Mouse (Mus musculus) lung, adult 18-20 months (tissue): ENCODE measurements around the gene Drosha.
"Not testable (repeated sequence)": the region's sequence is repeated elsewhere in the genome, so short reads cannot be mapped to it uniquely, and the experiment has no call there.

ENCODE experiments used
- DNase-seq, 2 experiments: peaks; one replicate each; pipeline ENCODE4 v3.0.0; 2022; ENCODE audit warnings: mixed read lengths in 2 of 2

Gene Drosha

DNA sequence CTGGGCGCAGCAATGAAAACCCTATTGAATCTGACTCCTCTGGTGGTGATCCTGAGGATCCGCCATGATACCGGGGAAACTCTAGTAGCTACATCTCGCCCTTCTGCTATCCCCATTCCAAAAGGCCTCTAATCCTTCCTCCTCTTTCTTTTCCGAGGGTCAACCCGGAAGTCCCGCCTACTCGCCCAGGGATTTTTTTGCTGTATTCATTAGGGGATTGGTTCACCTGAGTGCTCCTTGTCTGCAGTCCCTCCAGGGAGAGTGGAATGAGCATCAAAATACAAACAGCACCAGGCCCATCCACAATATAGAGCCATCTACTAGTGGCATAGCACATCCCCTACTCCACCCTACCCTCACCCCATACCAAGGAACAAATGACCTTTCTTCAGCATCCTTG, 62.6 kb downstream of the Drosha start:
- DNase-seq, result no peak

DNA sequence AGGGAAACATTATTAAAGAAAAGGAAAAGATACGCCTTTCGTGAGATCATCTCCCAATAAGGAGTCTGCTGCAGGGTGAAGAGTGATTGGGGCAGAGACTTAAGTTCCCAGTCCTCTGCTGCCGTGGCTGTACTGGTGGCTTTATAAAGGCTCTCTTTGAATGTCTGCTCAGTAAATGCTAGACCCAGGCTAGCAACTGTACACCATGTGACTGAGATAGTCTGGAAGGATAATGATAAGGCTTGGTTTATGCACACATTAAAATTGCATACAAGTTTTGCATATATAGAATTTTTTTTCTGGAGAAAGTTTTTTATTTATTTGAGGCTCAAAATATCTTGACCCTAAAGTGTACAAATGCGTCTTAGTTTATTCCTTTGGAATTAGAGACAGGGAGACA, 63.7 kb downstream of the Drosha start:
- DNase-seq, result no peak

DNA sequence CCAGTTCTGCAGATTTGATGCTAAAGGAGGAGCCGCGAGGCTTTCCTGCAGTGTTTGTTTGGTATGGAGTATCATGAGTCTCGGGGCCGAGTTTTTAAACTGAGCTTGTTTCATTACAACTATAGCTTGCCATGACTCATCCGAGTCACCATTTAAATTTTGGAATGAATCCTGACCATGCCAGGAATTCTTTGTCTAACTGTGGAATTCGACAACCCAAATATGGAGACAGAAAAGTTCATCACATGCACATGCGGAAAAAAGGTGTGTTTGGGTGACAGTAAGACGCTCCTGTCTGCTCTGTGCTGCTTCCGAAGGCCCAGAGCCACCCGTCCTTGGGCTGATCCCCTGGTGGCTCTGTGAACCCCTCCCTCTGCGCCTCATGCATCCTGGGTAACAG, 65.3 kb downstream of the Drosha start:
- DNase-seq, result no peak

DNA sequence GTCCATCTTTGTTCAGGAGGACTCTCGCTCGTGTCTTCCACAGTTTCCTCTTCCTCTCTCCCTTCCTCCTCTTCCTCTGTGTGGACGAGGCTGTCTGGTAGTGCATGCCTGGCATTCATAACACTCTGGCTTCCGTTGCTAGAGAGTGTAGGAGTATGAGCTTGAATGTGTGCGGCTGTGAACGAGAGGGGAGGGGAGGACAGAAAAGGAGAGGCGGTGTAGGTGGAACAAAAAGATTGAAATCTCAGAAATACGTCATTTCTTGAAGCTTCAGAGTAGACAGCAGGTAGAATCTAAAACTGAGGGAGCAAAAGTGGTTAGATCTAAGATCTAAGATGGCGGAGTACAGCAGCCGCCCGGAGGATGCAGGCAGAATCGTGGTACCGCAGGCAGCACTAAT, 70.8 kb downstream of the Drosha start:
- DNase-seq, result no peak

DNA sequence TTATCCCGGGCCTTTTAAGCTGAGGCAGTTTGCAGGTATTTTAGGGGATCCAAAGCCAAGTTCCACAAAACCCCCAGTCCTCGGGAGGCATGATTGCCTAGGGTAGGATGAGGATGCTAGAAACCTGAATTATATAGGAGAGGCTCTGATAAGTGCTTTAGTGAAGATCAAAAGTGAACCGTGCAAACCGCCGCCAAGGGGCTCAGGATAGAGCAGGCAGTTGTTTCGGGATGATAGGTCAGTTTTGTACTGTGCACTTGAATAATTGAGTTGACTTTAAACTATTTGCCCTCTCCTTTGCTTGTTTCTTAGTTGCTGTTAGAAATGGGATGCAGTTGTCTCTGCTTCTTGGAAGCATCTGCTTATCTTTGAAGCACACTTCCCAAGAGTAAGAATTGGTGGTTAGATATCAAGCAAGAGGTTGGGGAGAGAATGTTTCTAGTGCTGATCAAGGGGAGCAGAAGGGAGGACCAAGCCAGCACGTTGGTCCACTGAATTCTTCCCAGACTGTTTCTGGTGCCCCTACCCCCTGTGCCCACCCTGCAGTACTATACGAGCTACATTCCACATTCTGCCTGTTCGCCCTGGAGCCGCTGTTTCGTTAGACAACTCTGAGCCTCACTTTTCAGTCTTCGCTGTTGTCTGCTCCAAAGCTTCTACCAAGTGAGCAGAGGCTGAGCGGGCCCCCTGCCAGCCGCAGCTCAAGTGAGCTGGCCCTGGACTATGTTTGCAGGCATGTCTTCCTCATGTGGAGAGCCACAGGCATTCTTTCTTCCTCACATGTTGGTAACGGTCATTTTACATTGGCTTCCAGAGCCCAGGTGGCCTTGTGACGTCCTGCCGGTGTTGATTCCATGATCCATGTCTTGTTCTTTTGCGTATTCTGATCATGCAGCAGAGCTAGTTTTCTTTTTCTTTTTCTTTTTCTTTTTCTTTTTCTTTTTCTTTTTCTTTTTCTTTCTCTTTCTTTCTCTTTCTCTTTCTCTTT, 71.7 kb downstream of the Drosha start:
- DNase-seq, result no peak

DNA sequence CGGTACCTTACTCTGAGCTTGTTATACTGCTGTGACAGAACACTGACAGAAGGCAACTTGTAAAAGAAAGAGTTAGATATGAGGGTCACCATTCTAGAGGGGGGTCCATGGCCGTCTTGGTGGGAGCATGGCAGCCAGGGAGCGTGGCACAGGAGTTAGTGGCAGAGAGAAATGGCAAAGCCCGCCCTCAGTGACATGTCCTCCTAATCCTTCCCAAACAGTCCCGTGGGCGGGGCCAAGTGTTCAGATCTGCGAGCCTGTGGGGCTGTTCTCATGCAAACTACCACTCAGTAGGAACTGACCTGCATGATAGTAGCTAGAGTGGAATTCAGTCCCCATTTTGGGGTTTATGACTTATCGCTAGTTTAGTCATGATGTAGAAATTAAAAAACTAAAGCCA, 73.2 kb downstream of the Drosha start:
- DNase-seq, result no peak

DNA sequence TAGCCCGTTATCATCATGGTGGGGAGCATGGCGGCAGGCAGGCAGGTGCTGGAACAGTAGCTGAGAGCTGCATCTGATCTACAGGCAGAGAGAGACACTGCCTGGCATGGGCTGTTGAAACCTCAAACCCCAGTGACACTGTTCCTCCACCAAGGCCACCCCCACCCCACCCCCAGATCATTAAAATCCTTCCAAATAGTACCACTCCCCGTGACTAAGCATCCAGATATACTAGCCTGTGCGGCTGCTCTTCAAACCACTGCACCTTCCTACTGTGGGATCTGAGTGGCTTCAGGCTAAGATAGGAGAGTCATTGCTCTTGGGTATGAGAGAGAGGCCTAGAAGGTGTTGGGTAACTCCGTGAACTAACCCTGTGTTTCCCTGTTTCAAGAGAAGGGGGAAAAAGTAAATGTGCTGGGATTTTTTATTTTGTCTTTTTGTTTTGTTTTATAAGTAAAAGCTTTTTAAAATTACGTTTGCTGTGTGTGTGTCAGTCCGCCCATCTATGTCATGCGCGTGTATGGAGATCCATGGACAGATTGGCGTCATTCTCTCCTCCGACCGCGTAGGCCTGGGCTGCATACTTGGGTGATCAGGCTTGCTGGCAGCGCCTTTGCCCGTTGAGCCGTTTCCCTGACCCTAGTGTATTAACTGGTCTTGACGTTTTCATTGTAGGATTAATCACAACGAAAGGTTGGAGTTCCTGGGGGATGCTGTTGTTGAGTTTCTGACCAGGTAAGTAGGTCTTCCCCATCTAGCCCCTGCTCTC, 76.0 kb downstream of the Drosha start:
- no peak for DNase-seq

DNA sequence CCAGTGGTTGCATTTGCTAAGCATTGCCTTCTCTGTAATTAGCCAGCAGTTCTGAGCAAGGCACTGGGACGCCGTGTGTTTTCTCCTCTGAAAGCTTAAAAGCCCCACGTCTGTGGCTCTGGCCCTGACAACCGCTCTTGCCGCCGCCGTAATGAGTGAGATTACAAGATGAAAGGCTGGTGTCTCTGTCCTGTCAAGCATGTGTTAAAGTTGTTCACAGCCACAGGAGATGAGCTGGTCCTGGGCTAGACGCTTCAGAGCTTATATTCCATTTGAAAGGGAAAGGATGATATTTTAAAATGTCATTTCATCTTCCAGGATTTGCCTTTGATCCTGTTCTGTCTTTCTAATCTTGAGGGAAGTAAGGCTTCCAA, 76.6 kb downstream of the Drosha start:
- no peak for DNase-seq

DNA sequence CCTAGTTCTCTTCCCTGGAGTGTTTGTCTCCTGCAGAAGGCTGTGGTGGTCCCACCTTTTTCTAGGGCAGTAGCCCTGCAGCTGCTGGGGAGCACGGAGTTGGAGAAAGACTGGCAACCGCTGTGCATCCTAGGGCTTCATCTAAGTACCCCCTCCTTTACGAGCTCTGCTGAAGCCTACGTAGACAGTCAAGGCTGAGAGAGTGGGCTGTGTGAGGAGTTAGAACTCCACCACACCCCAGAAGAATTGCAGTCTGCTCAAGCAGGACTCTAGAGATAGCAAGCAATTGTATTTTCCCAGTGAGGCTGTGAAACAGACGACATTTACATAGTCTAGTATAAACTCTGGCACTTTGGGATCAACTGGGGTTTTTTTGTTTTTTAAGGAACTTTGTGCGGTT, 79.8 kb downstream of the Drosha start:
- no peak for DNase-seq

DNA sequence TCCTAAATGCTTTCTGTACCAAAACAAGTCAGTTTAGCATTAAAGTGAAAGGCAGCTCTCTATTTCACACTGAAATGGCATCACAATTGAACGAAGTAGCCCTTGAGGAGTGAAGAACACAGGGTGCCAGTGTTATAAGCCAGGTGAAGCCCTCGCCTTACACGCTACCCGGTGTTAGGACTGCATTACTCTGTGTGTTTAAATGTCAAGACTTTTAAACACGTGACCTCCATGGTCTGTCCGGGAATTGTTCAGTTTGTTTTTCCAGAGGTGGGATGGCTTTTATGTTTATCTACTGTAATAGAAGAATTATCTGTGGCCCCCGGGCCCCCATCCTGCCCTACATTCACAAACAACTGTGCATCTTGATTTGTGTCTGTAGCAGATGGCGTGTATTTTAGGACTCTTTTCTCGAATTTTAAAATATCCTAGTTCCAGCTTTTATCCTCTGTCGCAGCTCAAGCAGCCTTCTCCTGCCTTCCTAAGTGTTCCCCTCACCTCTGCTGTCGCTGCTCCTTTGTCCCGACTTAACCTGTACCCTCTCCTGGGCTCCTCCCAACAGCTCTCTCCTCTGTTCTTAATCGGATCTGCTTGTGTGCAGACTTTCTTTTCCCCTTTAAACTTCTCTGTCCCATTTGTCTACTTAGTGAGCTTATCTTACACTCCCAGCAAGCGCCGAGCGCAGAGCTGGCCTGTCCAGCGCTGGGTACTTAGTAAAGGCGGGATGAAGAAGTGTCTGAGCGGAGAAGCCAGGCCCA, 83.5 kb downstream of the Drosha start:
- DNase-seq, result no peak

DNA sequence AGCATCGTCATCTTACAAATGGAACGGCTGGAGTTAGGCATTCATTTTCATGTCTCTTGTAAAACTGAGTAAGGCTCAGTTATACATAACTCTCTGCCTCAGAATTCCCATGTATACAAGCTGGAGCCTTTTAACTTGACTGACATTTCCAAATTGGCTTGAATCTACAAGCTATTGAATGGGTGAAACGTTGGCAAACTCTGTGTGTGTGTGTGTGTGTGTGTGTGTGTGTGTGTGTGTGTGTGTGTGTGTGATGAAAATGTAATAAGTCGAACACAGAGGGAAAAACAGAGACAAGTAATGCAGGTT, 84.1 kb downstream of the Drosha start:
- DNase-seq, result no peak

DNA sequence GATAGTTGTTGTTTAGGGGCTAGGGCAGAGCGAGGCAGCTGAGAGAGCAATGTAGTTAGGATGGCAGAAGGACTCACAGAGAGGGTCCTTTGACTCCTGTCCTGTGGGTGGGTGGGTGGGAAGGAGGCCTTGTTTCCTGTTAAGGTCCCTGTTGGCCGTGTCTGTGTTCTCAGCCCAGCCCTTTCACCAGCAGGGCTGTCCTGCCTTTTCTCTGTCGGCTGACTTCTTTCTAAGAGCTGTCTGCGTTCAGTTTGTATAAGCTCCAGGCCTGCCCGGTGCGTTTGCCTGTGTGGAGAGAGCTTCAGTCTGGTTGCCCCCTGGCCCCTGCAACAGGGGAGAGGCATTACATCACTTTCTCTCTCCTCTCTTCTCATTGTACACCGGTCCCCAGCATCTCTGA, 84.6 kb downstream of the Drosha start:
- no peak for DNase-seq

DNA sequence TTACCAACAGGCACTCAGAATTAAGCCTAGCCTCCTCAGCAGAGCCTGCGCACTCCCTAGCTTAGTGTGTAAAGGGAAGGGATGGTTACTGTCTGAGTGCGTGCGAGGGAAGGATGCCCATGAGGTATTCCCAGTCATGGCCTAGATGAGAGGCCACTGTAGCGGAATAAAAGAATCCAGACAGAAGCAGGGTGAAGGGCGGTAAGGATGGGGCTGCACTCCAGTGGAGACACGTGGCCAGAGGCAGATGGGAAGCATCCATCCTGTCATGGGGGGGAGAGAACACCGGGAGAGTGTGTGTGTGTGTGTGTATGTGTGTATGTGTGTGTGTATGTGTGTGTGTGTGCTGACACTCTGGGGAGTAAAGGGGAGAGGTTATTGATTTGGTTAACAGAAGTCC, 86.5 kb downstream of the Drosha start:
- no peak for DNase-seq

DNA sequence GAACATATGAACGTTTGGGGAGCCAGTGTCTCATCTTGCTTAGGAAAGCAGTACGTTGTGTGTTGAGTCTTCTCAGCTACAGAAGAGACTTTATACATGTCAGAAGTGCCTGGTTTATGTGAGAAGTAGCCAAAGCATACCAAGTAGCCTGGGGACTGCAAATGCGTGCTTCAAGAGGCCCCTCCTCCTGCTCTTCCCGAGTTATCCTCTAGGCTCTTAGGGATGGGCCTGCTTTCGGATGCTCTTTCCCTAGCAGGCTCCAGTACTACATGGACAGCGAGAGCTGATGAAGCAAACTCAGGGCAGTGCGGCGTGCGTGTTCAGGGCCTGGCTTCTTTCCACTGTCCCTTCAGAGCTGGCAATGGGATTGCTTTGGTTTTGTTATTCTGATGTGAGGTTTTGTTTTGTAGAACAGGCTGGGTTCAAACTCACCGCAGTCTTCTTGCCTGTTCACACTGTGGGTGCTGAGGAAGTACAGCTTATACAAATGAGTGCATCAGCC, 91.8 kb downstream of the Drosha start:
- DNase-seq, result no peak

DNA sequence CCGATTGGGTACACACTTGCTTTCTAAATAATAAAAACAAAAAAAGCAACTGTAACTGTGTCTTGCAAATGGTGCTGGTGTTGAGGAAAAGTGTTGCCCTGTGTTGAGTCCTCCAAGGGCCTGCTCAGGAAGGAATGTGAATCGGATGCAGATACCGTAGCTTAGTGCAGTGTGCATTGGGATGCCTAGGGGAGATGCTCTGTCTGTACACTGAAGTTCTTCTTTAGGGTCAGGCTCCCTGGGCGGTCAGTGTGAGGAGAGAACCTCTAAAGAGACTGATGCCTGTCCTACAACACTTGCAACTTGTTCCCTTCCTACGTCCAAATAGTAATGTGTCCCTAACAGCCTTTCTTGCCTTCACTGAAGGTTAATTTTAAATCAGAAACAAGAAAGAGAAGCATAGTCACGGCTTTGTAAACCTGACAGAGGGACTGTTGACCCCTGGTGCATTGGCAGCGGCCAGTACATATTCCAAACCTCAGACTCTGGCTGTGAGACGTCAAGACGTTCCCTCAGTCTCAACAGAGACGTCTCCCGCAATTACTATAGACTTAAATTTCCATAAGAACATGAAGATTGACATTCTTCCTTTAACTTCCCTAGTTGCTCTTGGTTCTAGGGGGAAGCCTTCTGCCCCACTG, 94.8 kb downstream of the Drosha start:
- DNase-seq, result not testable (repeated sequence)

DNA sequence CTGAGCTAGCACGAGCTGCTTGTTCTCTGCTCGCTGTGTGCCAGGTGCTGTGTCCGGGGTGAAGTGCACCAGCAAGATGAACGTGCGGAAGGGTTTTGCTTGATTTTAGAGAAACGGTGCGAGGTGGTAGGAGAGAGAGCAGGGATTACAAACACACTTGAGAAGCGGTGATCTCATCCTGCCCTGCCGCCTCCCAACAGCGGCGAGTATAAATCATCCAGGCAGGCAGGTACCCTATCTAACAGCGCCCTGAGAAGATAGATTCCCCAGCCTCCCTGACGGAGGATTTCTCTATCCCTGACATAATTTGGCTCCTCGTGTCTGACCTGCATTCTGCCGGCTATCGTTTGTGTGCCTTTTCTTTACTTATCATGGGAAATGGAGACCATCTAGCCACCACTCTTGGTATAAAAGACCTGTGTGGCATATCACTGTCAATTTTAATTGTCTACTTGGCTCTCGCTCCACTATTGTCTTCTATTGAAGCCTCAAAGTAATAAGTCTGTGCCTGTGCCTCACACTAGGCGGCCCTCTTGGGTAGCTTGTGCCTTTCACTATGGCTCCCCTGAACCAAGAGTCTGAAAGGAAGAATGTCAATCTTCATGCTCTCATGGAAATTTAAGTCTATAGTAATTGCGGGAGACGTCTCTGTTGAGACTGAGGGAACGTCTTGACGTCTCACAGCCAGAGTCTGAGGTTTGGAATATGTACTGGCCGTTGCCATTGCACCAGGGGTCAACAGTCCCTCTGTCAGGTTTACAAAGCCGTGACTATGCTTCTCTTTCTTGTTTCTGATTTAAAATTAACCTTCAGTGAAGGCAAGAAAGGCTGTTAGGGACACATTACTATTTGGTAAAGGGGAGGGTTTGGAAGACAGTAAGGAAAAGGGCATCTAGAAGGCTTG, 95.6 kb downstream of the Drosha start:
- DNase-seq, result no peak

DNA sequence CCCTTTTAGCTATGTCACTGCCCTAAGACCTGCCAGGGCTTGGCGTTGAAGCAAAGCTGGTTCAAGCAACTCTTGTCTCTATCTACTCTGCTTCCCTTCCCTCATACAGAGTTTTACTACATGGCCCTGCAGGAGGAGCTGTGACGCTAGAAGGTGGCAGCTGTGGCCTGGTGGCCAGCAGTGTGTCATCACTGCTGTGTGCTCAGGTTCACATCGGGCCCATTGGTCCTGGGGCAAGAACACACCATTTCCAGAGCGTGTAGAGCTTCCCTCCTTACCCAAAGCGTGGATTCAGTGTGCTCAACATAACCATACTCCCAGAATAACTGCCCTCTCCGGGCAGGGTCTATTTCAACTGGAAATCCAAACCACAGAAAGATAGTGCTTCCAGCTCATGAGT, 97.3 kb downstream of the Drosha start:
- no peak for DNase-seq

DNA sequence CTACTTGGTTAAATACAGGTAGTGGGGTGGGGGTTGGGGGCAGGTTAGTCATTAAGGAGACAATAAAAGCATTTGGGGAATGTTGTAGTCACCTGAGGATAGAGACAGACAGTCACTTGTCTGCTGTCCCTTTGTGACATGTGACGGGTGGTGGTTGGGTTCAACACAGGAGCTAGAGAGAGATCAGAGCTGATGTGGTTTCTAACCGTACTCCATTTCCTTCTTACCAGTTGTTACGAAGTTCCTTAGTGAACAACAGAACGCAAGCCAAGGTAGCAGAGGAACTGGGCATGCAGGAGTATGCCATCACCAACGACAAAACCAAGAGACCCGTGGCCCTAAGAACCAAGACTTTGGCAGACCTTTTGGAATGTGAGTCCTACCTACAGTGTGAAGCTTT, 99.2 kb downstream of the Drosha start:
- DNase-seq, result no peak

DNA sequence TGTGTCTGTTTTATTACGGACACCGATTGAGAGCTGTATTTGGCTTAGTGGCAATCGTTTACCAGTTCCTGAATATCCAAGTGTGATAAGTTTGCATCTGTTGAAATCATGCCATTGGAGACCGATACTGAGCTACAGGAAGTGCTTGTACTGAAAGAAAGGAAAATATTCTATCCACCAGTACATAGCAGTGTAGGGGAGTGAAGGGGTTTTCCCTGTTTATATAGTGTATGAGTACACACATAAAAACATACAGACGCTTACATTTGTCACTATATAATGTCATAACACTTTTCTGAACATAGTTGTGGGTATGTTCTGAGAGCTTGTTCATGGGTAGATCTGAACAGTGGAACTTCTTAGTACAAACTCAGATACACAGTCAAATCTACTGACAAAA, 106.9 kb downstream of the Drosha start:
- no peak for DNase-seq

DNA sequence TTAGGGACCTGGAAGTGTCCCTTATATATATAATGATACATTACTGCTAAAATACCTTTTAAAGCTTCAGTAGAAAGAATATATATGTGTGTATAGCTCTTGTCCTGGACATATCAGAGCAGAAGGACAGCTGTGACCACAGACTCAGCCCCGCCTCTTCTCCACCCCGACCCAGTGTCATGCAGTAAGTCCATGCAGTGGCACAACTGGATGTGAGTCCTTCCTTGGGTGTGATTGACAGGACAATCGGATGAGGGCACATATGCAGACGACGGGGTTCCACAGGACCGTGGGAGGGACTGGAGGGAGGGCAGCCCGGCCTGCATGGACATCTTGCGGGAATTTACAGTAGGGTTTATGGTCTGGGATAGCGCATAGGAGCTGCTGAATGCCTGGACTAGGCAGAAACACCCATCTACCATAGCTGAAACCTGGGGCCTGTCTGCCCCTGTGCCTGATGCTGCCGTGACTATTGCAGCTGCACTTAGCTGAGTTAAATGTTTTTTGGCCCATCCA, 111.7 kb downstream of the Drosha start:
- DNase-seq, result no peak

DNA sequence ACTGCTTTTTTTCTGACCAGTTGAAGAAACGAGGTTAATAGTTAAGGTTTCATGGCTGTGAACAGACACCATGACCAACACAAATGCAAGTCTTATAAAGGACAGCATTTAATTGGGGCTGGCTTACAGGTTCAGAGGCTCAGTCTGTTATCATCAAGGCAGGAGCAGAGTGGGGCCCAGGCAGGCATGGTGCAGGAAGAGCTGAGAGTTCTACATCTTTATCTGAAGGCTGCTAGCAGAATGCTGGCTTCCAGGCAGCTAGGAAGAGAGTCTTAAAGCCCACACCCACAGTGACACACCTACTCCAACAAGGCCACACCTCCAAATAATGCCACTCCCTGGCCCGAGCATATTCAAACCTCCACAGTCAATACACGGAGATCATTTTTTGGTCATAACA, 112.7 kb downstream of the Drosha start:
- not testable (repeated sequence) for DNase-seq

DNA sequence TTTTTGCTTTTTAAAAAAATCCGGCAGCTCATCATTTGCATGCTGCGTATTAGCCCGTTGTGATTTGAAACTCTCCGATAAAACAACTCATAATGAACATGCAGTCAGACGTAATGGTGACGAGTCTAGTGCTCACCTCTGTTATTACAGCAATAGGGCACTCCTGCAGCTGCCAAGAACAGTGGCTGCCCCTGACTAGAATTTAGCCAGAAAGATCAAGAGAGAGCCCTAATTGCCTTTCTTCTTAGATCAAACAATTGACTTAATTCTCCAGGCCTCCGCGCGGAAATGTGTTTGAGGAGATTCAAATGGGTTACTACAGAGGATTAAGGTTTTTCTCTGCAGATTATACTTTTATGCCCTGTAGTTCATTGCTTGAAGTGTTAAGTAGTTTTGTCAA, 116.5 kb downstream of the Drosha start:
- no peak for DNase-seq
